Mouse (Mus musculus) heart, postnatal 0 days (tissue): ENCODE data around the gene Ifih1.

Experiments used
- CTCF ChIP-seq: IDR thresholded peaks from 2 replicates; pipeline ENCODE4 v1.5.1; 2016; ENCODE audit warnings: antibody characterized with exemption, control low read depth, low read depth
- EP300 ChIP-seq: IDR thresholded peaks from 2 replicates; pipeline ENCODE4 v1.6.1; 2016; ENCODE audit warnings: antibody characterized with exemption, low read depth

GRCm38 (mm10) chr2:62548104-62548503 lies 98.0 kb downstream of the Ifih1 start:
- no peak for TF ChIP-seq CTCF
- TF ChIP-seq EP300, result no peak
